ENCODE assay signal across 1 mouse cellular context in genomic region chr12:59039971-59040844, GRCm38 (mm10).
TF ChIP-seq lines count a peak whose summit lies in the region.

No protein-coding gene starts in this region.

TF ChIP-seq in CH12.LX, 34 proteins besides CTCF, POLR2A, EP300 and RAD21:
- TF ChIP-seq KAT2A (IDR thresholded peaks at IDR 0.05; ENCODE audit: insufficient replicate concordance, low read length) (0 out of 2 replicates have a peak, but pooled peaks have one; percentile 74), JUN (IDR thresholded peaks at IDR 0.05; ENCODE audit: insufficient read depth, low read depth, low read length) (peak; percentile 27), MXI1 (IDR thresholded peaks at IDR 0.05; ENCODE audit: low read depth, low read length) (peak; percentile 72; the same call in 1 of the 2 replicates), BHLHE40 (IDR thresholded peaks at IDR 0.05; ENCODE audit: low read depth, low read length) (0 out of 2 replicates have a peak, but pooled peaks have one; percentile 37), SMC3 (IDR thresholded peaks at IDR 0.05; ENCODE audit: low read depth, low read length) (no peak), NRF1 (IDR thresholded peaks at IDR 0.05; ENCODE audit: low read depth, low read length) (peak; percentile 53), HCFC1 (IDR thresholded peaks at IDR 0.05; ENCODE audit: low read depth, low read length) (peak; percentile 82), ELF1 (IDR thresholded peaks at IDR 0.05; ENCODE audit: low read depth, low read length) (peak; percentile 33; the same call in 1 of the 2 replicates), SIN3A (IDR thresholded peaks at IDR 0.05; ENCODE audit: low read length) (peak; percentile 97), MEF2A (IDR thresholded peaks at IDR 0.05; ENCODE audit: borderline replicate concordance, low read depth, low read length) (peak; percentile 86), ZC3H11A (IDR thresholded peaks at IDR 0.05; ENCODE audit: low read depth, low read length) (no peak; the same call in 1 of the 2 replicates), ZKSCAN1 (IDR thresholded peaks at IDR 0.05; ENCODE audit: borderline replicate concordance, low read depth, low read length) (no peak; the same call in 1 of the 2 replicates), MAX (IDR thresholded peaks at IDR 0.05; ENCODE audit: low read length) (no peak), NELFE (IDR thresholded peaks at IDR 0.05; ENCODE audit: low read depth, low read length) (peak; percentile 99), MYC (IDR thresholded peaks at IDR 0.05; ENCODE audit: low read depth, low read length) (no peak), ZMIZ1 (IDR thresholded peaks at IDR 0.05; ENCODE audit: low read depth, low read length) (peak; percentile 100), POLR2AphosphoS2 (IDR thresholded peaks at IDR 0.05; ENCODE audit: low read depth, low read length) (peak; percentile 100), E2F4 (IDR thresholded peaks at IDR 0.05; ENCODE audit: insufficient replicate concordance, low read depth, low read length) (0 out of 2 replicates have a peak, but pooled peaks have one; percentile 80), UBTF (IDR thresholded peaks at IDR 0.05; ENCODE audit: low read depth, low read length) (no peak; the same call in 1 of the 2 replicates), RCOR1 (conservative IDR thresholded peaks at IDR 0.05; ENCODE audit: low read depth, low read length) (peak; percentile 99), TBP (conservative IDR thresholded peaks at IDR 0.05; ENCODE audit: low read depth, low read length) (peak; percentile 99), USF1 (IDR thresholded peaks at IDR 0.05; ENCODE audit: low read depth, low read length) (no peak), TCF12 (IDR thresholded peaks at IDR 0.05; ENCODE audit: low read depth, low read length) (peak; percentile 89), CHD1 (IDR thresholded peaks at IDR 0.05; ENCODE audit: low read depth, low read length) (no peak), GABPA (IDR thresholded peaks at IDR 0.05; ENCODE audit: insufficient replicate concordance, low read depth, low read length) (no peak; the same call in 1 of the 2 replicates), USF2 (conservative IDR thresholded peaks at IDR 0.05; ENCODE audit: low read depth, low read length) (peak; percentile 36), ZNF384 (IDR thresholded peaks at IDR 0.05; ENCODE audit: low read depth, low read length) (peak; percentile 61), PAX5 (IDR thresholded peaks at IDR 0.05; ENCODE audit: low read length) (no peak), ETS1 (conservative IDR thresholded peaks at IDR 0.05; ENCODE audit: low read depth, low read length) (peak; percentile 97), MAFK (IDR thresholded peaks at IDR 0.05; ENCODE audit: insufficient replicate concordance, low read length) (peak; percentile 86), IRF4 (IDR thresholded peaks at IDR 0.05; ENCODE audit: low read depth, low read length) (peak; percentile 78), MAZ (IDR thresholded peaks at IDR 0.05; ENCODE audit: low read depth, low read length) (peak; percentile 98; the same call in 1 of the 2 replicates), CHD2 (IDR thresholded peaks at IDR 0.05; ENCODE audit: low read length) (peak; percentile 89), JUND (conservative IDR thresholded peaks at IDR 0.05; ENCODE audit: low read depth, low read length) (peak; percentile 62)
